Mouse (Mus musculus) myocyte (in vitro differentiated cells): ENCODE data around the gene Tspan5. TPM values are rescaled to one million over a fixed set of nuclear protein-coding genes. Genes with fewer than 3 reads are reported as not detected.
A peak's percentile ranks its signal among the peaks of the same experiment; 100 is the strongest.

Experiments
- H3K27me3 ChIP-seq: one replicate; pipeline ENCODE4 v1.6.1; 2011; ENCODE audit not compliant: control insufficient read depth, insufficient read depth, insufficient read length
- H3K36me3 ChIP-seq: one replicate; pipeline ENCODE4 v1.6.1; 2011; ENCODE audit not compliant: control insufficient read depth, insufficient read depth
- H3K4me2 ChIP-seq: one replicate; pipeline ENCODE4 v1.6.1; 2011; ENCODE audit warnings: low read depth, control low read depth
- H3K4me3 ChIP-seq: one replicate; pipeline ENCODE4 v1.5.1; 2011; ENCODE audit warnings: mild to moderate bottlenecking, control low read depth, moderate library complexity
- H3K79me2 ChIP-seq: one replicate; pipeline ENCODE4 v1.6.1; 2011; ENCODE audit not compliant: control insufficient read depth, insufficient read depth
- H3ac ChIP-seq: one replicate; pipeline ENCODE4 v1.6.1; 2011; ENCODE audit not compliant: control insufficient read depth, insufficient read length
- CEBPB ChIP-seq: IDR thresholded peaks from 2 replicates; pipeline ENCODE4 v1.6.1; 2011; ENCODE audit warnings: mild to moderate bottlenecking, moderate library complexity; ENCODE audit not compliant: poor library complexity, insufficient read depth, severe bottlenecking
- E2F4 ChIP-seq: IDR thresholded peaks from one replicate; pipeline ENCODE4 v1.6.1; 2011; ENCODE audit warnings: mild to moderate bottlenecking, control low read depth, moderate library complexity; ENCODE audit not compliant: insufficient read depth
- MAX ChIP-seq: IDR thresholded peaks from one replicate; pipeline ENCODE4 v1.6.1; 2011; ENCODE audit warnings: low read depth, mild to moderate bottlenecking, control low read depth
- MYOD1 ChIP-seq, 3 experiments: IDR thresholded peaks; one replicate each; pipeline ENCODE4 v1.6.1; 2011; ENCODE audit warnings: control low read depth in 2 of 3, low read depth in 2 of 3, mild to moderate bottlenecking in 2 of 3, moderate library complexity in 1 of 3; ENCODE audit not compliant: insufficient read length in 2 of 3, control insufficient read depth in 1 of 3
- MYOG ChIP-seq, 3 experiments: IDR thresholded peaks; one replicate each; pipeline ENCODE4 v1.6.1; 2011; ENCODE audit warnings: control low read depth in 2 of 3, low read depth in 2 of 3, mild to moderate bottlenecking in 2 of 3; ENCODE audit not compliant: insufficient read length in 2 of 3, control insufficient read depth in 1 of 3, insufficient read depth in 1 of 3
- POLR2A ChIP-seq: IDR thresholded peaks from one replicate; pipeline ENCODE4 v1.6.1; 2011; ENCODE audit warnings: low read depth, mild to moderate bottlenecking, control low read depth, moderate library complexity; ENCODE audit not compliant: insufficient read length
- POLR2AphosphoS2 ChIP-seq: IDR thresholded peaks from one replicate; pipeline ENCODE4 v1.6.1; 2011; ENCODE audit warnings: low read depth, control low read depth; ENCODE audit not compliant: insufficient read length
- REST ChIP-seq: IDR thresholded peaks from one replicate; pipeline ENCODE4 v1.6.1; 2011; ENCODE audit warnings: mild to moderate bottlenecking, control low read depth, moderate library complexity; ENCODE audit not compliant: insufficient read depth, insufficient read length
- SRF ChIP-seq: IDR thresholded peaks from one replicate; pipeline ENCODE4 v1.6.1; 2011; ENCODE audit warnings: low read depth; ENCODE audit not compliant: control insufficient read depth, insufficient read length
- TCF12 ChIP-seq: IDR thresholded peaks from one replicate; pipeline ENCODE4 v1.6.1; 2011; ENCODE audit warnings: mild to moderate bottlenecking, control low read depth; ENCODE audit not compliant: poor library complexity, insufficient read depth, severe bottlenecking
- TCF3 ChIP-seq: IDR thresholded peaks from one replicate; pipeline ENCODE4 v1.6.1; 2011; ENCODE audit warnings: low read depth, control low read depth; ENCODE audit not compliant: insufficient read length
- USF1 ChIP-seq: IDR thresholded peaks from one replicate; pipeline ENCODE4 v1.6.1; 2011; ENCODE audit warnings: low read depth, mild to moderate bottlenecking, control low read depth, moderate library complexity
- polyA plus RNA-seq: library from polyadenylated mRNA; unstranded; fragments of >200 nt; fragmentation: generic; extraction: Trizol; gene quantifications from one replicate; pipeline ENCODE4 v1.2.1, GENCODE M21; 2012; ENCODE audit warnings: missing spikeins

Tspan5 gene
- polyA plus RNA-seq, 1 experiment, result 16.9 TPM

DNA sequence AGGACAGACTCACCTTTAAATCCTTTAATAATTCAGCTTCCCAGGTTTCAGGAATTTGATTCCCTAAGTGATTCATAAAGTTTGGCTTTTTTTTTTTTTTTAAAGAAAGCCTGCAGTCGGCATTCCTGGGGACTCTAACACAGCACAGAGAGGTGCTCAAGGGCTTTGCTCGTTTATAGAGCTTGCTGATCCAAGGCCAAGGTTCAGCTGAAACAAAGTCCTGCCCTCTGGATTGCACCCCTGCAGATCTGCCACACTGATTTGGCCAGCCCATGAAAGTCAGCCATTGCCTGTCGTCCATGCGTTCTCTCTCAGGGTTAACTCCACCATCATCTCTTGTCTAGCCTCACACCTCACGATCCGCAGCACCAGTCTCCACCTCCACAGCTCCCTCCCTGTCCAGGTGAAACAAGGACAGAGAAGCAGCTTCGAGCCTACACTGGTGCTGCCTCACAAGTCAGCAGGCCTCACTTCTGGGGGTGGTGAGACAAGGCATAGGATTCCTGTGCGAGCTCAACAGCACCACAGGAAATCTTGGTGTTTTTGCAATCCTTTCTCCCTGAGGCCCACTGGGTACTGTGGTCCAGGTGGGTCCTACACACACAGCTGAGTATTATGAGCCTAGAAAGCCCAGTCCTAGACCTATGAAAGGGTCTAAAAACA is 172.8 kb downstream of the Tspan5 start:
- Histone ChIP-seq H3K27me3 (no peaks in the 10 kb centered on the region), H3K4me3 (no peak overlapping the region), H3ac (no peak overlapping the region), H3K4me2 (no peak overlapping the region), H3K36me3 (no peaks in the 10 kb centered on the region), H3K79me2 (no peaks in the 10 kb centered on the region)
- TF ChIP-seq POLR2A (no peak), POLR2AphosphoS2 (no peak), MYOD1 (IDR thresholded peaks at IDR 0.05; ENCODE audit: control insufficient read depth in 1 of 3, insufficient read length in 2 of 3, low read depth in 2 of 3) (no peak), CEBPB (no peak), REST (no peak), TCF12 (no peak), E2F4 (no peak)

DNA sequence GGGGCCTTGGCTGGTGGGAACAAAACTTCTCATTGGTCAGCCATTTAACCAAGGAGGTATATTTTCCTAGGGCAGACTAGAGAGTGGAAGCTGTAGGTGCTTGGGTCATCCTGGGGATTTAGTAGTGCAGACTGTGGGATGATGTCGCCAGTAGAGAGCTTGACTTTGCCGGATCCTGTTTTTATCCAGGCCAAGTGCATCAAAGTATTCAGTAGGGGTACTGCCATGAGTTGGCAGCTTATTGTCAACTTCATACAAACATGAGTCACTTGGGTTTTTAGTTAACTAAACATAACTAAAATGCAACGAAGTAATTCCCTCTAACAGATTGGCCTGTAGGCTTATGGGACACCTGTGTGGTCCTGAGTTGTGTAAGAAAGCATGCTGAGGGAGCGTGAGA is 174.6 kb downstream of the Tspan5 start:
- no peaks in the 10 kb centered on the region for H3K27me3 ChIP-seq
- no peaks in the 10 kb centered on the region for H3K36me3 ChIP-seq
- no peak overlapping the region for H3ac ChIP-seq
- no peak overlapping the region for H3K4me3 ChIP-seq
- H3K4me2 ChIP-seq, result peak overlapping the region; percentile 12
- TF ChIP-seq MAX (no peak), E2F4 (no peak), USF1 (no peak), REST (no peak), MYOG (IDR thresholded peaks at IDR 0.05; ENCODE audit: control insufficient read depth in 1 of 3, insufficient read depth in 1 of 3, insufficient read length in 2 of 3, low read depth in 2 of 3) (no peak), TCF3 (no peak), SRF (no peak), CEBPB (no peak), POLR2AphosphoS2 (no peak), MYOD1 (IDR thresholded peaks at IDR 0.05; ENCODE audit: control insufficient read depth in 1 of 3, insufficient read length in 2 of 3, low read depth in 2 of 3) (no peak), TCF12 (no peak)
- H3K79me2 ChIP-seq, result no peaks in the 10 kb centered on the region

DNA sequence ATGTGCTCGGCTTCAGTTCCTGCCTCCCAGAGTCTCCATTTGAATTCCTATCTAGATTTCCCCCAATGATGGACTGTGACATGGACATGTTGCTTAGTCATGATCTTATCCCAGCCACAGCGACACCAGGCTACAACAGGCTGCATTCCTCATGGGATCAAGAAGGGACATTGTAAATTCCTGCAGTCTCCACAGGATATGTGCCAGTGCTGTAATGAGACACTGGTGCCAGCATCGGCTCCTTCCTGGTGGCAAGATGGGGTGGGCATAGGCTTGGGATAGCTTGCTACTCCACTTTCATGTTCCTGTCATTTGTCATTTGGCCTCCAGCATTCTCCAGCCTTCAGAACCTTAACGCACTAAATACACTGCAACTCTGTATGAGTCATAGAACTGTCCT is 175.0 kb downstream of the Tspan5 start:
- TF ChIP-seq E2F4, result no peak
- H3K79me2 ChIP-seq, result no peaks in the 10 kb centered on the region
- H3K4me3 ChIP-seq, result no peak overlapping the region
- peak overlapping the region; percentile 12 for H3K4me2 ChIP-seq
- H3K36me3 ChIP-seq, result no peaks in the 10 kb centered on the region
- H3K27me3 ChIP-seq, result no peaks in the 10 kb centered on the region
- H3ac ChIP-seq, result no peak overlapping the region

DNA sequence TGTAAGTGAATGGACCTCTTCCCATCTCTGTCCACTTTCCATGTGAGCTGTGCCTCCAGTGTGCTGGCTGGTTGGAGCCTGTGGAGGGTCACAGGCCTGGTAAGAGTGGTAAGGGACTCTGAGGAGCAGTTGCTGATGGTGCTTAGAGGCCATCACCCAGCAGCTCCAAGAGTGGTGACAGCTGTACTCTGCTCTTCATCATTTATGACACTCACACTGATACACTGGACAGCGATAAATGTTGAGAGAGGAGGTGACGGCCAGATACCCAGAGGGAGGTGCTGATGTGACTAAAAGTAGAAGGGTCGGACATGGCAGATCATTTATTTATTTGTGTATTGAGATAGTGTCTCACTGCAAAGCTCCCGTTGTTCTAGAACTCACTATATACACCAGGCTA is 176.2 kb downstream of the Tspan5 start:
- no peak overlapping the region for H3K4me2 ChIP-seq
- H3K27me3 ChIP-seq, result no peaks in the 10 kb centered on the region
- H3K36me3 ChIP-seq, result no peaks in the 10 kb centered on the region
- no peak overlapping the region for H3K4me3 ChIP-seq
- H3ac ChIP-seq, result no peak overlapping the region
- TF ChIP-seq REST (no peak), MYOG (IDR thresholded peaks at IDR 0.05; ENCODE audit: control insufficient read depth in 1 of 3, insufficient read depth in 1 of 3, insufficient read length in 2 of 3, low read depth in 2 of 3) (no peak), USF1 (no peak), E2F4 (no peak), CEBPB (no peak), MAX (no peak), POLR2A (no peak), POLR2AphosphoS2 (no peak)
- no peaks in the 10 kb centered on the region for H3K79me2 ChIP-seq

DNA sequence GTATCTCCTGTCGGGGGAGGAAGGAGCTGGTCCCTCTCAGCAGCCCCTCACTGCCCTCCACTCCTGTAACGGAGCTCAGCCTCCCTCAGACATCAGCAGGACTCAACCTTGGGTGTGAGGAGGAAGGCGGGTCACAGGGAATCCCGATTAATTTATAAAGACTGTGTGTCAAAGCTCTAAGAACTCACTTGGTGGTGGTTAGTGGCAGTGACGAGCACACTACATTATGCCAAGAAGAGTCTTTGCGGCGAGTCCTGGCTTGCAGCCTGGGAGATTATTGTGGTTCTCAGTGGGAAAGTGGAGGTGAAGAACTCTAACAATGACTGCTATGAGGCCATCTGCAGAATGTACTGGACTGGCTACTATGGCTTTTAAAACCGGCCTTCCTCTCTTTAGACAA is 184.2 kb downstream of the Tspan5 start:
- H3K36me3 ChIP-seq, result peaks cover 23% of the 10 kb centered on the region
- no peak overlapping the region for H3K4me2 ChIP-seq
- TF ChIP-seq USF1 (no peak), POLR2A (no peak), TCF12 (no peak)
- H3ac ChIP-seq, result no peak overlapping the region
- H3K4me3 ChIP-seq, result no peak overlapping the region
- H3K27me3 ChIP-seq, result no peaks in the 10 kb centered on the region
- no peaks in the 10 kb centered on the region for H3K79me2 ChIP-seq
